Mouse (Mus musculus) forebrain, embryonic 16.5 days (tissue): Measurements from ENCODE around the gene Clic1. TPM values are rescaled to one million over a fixed set of nuclear protein-coding genes. Genes with fewer than 3 reads are reported as not detected.

Source experiments
- ATAC-seq: fragments of 200-750 bp; cut with Nextera tagmentation; 2 replicates; pipeline ENCODE4 v1.8.0; 2017; ENCODE audit warnings: mild to moderate bottlenecking, moderate library complexity
- H3K27ac ChIP-seq: fragments of 300-500 bp; sonication (generic); 2 replicates; pipeline ENCODE4 v1.5.1; 2014; ENCODE audit warnings: low read length, control low read depth
- H3K27me3 ChIP-seq: fragments of 300-500 bp; sonication (generic); replicated peaks from 2 replicates; pipeline ENCODE4 v1.6.1; 2014; ENCODE audit warnings: low read length; ENCODE audit not compliant: control insufficient read depth, insufficient read depth
- H3K36me3 ChIP-seq: fragments of 300-500 bp; sonication (generic); 2 replicates; pipeline ENCODE4 v1.6.1; 2014; ENCODE audit not compliant: control insufficient read depth, insufficient read depth
- H3K4me1 ChIP-seq: fragments of 300-500 bp; sonication (generic); replicated peaks from 2 replicates; pipeline ENCODE4 v1.6.1; 2014; ENCODE audit warnings: low read length; ENCODE audit not compliant: control insufficient read depth, insufficient read depth
- H3K4me2 ChIP-seq: fragments of 300-500 bp; sonication (generic); 2 replicates; pipeline ENCODE4 v1.6.1; 2014; ENCODE audit warnings: mild to moderate bottlenecking, low read length, control low read depth
- H3K4me3 ChIP-seq: fragments of 300-500 bp; sonication (generic); replicated peaks from 2 replicates; pipeline ENCODE4 v1.5.1; 2014; ENCODE audit warnings: mild to moderate bottlenecking, low read length, control low read depth
- H3K9ac ChIP-seq: fragments of 300-500 bp; sonication (generic); replicated peaks from 2 replicates; pipeline ENCODE4 v1.6.1; 2014; ENCODE audit warnings: low read depth, low read length, control low read depth
- H3K9me3 ChIP-seq: fragments of 300-500 bp; sonication (generic); 2 replicates; pipeline ENCODE4 v1.6.1; 2016; ENCODE audit warnings: low read length; ENCODE audit not compliant: control insufficient read depth
- WGBS: fragments of 180-500 bp; shearing (Covaris S2); extraction: QIAGEN DNeasy Blood & Tissue Kit; methylation state at CpG from one replicate; pipeline ENCODE4 v1.1.7; 2014; 5-methylcytosine and 5-hydroxymethylcytosine counted together
- polyA plus RNA-seq: library from polyadenylated mRNA; unstranded; fragments of >200 nt; fragmentation: Nextera tagmentation; extraction: Ambion mirVana; gene quantifications from 2 replicates; pipeline ENCODE4 v1.2.1, GENCODE M21; 2015

The Clic1 gene
- polyA plus RNA-seq, 1 experiment from 2014 or later = 79.3 TPM

DNA sequence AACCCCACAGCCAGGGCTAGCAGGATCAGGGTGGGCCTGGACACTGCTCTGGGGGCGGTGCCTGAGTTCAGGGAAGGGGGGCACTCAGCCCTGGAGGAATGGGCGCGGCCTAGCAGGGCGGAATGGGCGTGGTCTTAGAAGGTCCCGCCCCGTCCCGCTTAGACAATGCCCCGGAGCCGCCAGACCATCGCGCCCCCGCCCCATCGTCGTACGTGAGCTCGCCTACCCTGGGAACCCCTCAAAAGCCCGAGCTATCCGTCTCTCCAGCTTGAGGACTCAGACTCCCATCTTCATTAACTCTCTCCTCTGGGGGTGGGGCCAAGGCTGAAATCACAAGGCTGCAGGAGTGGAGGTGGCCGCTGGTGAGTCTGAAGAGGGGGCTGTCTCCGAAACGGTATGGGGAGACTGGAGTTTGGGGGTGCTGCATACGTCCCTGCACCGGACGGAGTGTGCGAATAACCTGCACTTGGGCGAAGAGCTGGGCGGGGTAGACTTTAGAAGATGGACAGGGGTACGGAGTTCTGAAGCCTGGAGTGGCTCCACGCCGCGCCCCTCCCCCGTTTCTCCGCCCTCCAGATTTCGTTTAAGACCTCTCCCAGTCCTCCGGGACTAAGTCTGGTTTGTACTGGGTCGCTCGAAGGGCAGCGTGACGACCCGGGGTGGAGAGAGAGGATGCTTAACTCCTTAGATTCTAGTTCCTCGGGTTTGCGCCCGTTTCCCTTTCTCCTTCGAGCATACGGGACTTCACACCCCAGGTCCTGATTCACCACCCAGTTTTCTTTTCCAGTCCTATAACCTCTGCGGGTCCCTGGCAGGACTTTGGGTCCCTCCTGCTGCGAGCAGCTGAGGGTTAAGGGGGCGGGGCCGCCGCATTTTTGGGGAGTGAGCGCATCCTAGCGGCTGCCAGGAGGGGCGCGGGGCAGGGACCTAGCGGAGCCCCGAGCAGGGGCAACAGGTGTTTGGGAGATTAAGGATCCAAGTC lies 9.4 kb downstream of the Clic1 start, which contains the start of gene Ddah2:
Ddah2 (plus strand) TSS at position 125 of the 982 bp plus-strand sequence.
- H3K9ac ChIP-seq = peak within 1 kb of the TSS; percentile 66
- peaks cover 22% of the 10 kb centered on the region for H3K4me1 ChIP-seq
- under 1% methylated on average over 57 of the region's 57 CpGs for WGBS
- H3K36me3 ChIP-seq = peaks cover 4% of the 10 kb centered on the region; the same call in 1 of the 2 replicates
- no peaks in the 10 kb centered on the region for H3K9me3 ChIP-seq
- H3K4me3 ChIP-seq = peak within 1 kb of the TSS; percentile 77
- ATAC-seq = peak; percentile 89
- H3K27me3 ChIP-seq = peaks cover 5% of the 10 kb centered on the region; the same call in 1 of the 2 replicates
- H3K4me2 ChIP-seq = peak within 1 kb of the TSS; percentile 94
- peak within 1 kb of the TSS; percentile 70 for H3K27ac ChIP-seq

DNA sequence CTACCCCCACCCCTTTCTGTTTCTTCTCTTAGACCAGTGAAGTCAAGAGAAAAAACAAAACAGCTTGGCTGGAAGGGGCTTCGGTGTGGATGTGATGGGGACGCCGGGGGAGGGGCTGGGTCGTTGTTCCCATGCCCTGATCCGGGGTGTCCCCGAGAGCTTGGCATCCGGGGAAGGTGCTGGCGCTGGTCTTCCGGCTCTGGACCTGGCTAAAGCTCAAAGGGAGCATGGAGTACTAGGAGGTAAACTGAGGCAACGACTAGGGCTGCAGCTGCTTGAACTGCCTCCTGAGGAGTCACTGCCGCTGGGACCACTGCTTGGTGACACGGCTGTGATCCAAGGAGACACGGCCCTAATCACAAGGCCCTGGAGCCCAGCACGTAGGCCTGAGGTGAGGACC lies 10.3 kb downstream of the Clic1 start:
- ATAC-seq = no peak

DNA sequence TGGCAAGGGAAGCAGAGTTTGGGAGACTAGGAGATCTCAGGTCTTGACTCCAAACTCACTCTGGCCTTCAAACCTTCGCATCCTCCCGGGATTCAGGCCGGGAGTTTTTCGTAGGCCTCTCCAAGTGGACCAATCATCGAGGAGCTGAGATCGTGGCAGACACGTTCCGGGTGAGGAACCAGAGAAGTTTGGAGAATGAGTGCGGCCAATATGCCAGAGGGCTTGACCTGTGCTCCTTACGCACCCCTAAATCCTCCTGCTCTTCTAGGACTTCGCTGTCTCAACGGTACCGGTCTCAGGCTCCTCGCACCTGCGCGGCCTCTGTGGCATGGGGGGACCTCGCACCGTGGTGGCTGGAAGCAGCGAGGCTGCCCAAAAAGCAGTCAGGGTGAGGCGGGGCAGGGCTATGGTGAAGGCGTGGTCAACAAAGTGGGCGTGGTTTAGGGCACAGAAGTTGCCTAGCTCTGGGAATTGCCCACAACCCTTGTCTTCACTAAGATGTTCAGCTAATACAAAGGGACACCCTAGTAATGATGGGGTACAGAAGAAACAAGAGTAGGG lies 11.1 kb downstream of the Clic1 start:
- Histone ChIP-seq H3K4me2 (peak overlapping the region; percentile 94), H3K9ac (no peak overlapping the region), H3K4me1 (peaks cover 34% of the 10 kb centered on the region), H3K4me3 (peak overlapping the region; percentile 77), H3K9me3 (no peaks in the 10 kb centered on the region), H3K27me3 (peaks cover 15% of the 10 kb centered on the region), H3K36me3 (peaks cover 3% of the 10 kb centered on the region; the same call in 1 of the 2 replicates), H3K27ac (no peak overlapping the region)
- no peak for ATAC-seq
- 56% methylated on average over 22 of the region's 22 CpGs for WGBS

More for the DNA sequence above, 10.3 kb downstream of the Clic1 start:
- Histone ChIP-seq H3K27me3 (peaks cover 11% of the 10 kb centered on the region), H3K9me3 (no peaks in the 10 kb centered on the region), H3K27ac (no peak overlapping the region; the same call in 1 of the 2 replicates), H3K4me3 (peak overlapping the region; percentile 77), H3K9ac (peak overlapping the region; percentile 66), H3K4me2 (peak overlapping the region; percentile 94), H3K4me1 (peaks cover 27% of the 10 kb centered on the region), H3K36me3 (peaks cover 3% of the 10 kb centered on the region; the same call in 1 of the 2 replicates)
- 20% methylated on average over 14 of the region's 14 CpGs for WGBS

DNA sequence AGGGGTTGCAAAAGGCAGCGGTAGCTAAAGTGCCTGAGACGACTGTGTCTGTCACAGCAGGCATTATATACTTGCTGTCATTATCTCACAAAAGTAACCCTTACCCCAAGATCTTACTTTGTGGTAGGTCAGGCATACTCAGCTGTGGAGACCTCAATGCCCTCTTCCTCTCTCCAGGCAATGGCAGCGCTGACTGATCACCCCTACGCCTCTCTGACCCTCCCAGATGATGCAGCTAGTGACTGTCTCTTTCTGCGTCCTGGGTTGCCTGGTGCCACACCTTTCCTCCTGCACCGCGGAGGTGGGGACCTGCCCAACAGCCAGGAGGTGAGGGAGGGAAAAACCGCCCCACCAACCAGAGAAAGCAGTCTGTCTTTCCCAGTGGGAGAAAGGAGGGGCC lies 11.5 kb downstream of the Clic1 start:
- no peak overlapping the region for H3K27ac ChIP-seq
- 83% methylated on average over 8 of the region's 8 CpGs for WGBS
- ATAC-seq = no peak
- H3K27me3 ChIP-seq = peaks cover 19% of the 10 kb centered on the region
- no peak overlapping the region for H3K9ac ChIP-seq
- no peak overlapping the region for H3K4me3 ChIP-seq
- H3K9me3 ChIP-seq = no peaks in the 10 kb centered on the region
- peaks cover 34% of the 10 kb centered on the region for H3K4me1 ChIP-seq
- H3K36me3 ChIP-seq = peaks cover 3% of the 10 kb centered on the region; the same call in 1 of the 2 replicates
- no peak overlapping the region; the same call in 1 of the 2 replicates for H3K4me2 ChIP-seq

DNA sequence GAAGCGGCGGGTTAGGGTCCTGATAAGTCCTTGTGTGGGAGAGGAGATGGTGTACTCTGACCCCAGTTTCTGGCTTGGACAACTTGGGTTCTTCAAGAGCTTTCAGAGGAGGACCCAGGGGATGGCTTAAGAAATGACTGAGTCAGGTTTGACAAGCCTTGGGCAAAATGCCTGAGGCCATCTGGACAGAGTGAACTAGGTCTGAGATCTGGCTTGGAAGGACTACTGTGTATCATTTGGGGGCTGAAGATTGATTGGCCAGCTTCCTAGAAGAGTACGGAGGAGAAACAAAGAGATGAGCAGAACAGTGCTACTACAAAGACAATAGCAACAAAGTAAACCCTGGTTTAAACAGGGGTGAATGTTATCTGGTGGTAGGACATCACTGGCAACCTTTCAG lies 13.7 kb downstream of the Clic1 start:
- no peak for ATAC-seq
- Histone ChIP-seq H3K36me3 (peaks cover 3% of the 10 kb centered on the region; the same call in 1 of the 2 replicates), H3K9me3 (no peaks in the 10 kb centered on the region), H3K27me3 (peaks cover 19% of the 10 kb centered on the region), H3K4me3 (no peak overlapping the region), H3K4me1 (peaks cover 32% of the 10 kb centered on the region), H3K9ac (no peak overlapping the region), H3K27ac (no peak overlapping the region), H3K4me2 (no peak overlapping the region)
- 81% methylated on average over 3 of the region's 3 CpGs for WGBS

DNA sequence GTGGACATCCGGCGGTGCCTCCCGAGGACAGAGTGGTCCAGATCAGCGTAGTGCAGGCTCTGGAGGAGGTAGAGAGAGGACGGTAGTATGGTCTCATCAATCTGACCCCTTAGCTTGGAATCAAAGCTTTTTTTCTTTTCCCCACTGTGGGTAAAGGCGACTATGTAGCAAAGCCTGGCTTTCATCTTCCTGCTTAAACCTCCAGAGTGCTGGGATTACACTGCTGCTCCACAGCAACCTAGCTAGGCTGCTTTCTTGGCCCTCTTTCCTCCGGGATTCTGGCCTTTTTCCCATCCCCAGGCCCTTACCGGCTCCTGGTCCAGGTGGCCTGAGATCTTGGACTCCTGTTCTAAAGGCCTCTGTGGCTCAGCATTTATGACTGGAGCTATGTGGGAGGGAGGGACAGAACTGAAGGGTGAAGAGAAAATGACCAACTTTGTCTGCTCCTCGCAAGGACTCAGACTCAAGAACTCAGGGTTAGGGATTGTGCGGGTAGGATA lies 14.7 kb downstream of the Clic1 start:
- Histone ChIP-seq H3K4me1 (peaks cover 31% of the 10 kb centered on the region), H3K4me3 (no peak overlapping the region), H3K9me3 (no peaks in the 10 kb centered on the region), H3K36me3 (peaks cover 3% of the 10 kb centered on the region; the same call in 1 of the 2 replicates), H3K4me2 (no peak overlapping the region), H3K9ac (no peak overlapping the region), H3K27me3 (peaks cover 19% of the 10 kb centered on the region), H3K27ac (no peak overlapping the region)
- 37% methylated on average over 10 of the region's 10 CpGs for WGBS
- ATAC-seq = no peak

DNA sequence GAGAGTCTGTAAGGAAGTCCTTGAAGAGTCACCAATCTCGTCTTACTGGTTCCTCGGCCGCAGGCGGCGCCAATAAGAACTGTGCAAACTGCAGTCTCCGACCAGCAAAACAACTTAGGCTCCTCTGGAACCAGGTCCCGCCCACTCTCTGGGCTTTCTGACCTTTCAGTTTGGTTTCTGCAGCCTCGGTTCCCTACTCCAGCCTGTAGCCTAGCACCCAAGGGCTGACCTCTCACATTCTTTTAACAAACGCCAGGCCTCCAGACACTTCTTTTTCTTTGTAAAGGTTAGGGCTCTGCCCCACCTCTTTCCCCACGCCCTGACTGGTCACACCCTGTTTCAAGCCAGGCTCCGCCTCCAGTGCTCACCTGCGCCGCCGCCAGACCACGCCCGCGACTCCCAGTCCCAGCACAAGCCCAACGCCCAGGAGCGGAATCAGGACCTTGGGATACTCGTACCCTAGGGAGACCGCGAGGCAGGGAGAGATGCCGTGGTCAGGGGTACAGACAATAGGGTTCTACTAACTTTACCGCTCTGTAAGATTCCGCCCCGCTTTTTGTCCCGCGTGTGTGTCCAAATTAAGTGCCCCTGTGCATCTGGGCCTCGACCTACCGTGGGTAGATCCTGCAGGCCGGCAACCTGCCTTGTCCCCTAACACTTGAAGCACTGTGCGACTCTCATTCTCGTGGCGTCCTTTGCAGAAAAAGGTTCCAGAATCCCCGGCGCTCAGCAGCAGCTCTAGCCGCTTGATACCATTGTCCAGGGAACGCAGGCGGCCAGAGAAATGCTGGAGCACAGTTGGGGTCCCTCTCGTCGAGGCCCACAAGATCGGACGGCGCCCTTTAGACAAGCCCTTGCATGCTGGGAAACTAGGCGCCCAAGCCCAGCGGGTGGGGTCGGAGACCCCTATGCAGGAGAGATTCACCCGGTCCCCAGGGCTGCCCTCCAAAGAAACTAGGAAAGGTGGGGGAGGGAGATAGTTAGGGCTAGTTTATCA lies 15.5 kb downstream of the Clic1 start, which contains the start of gene Ly6g6c:
Ly6g6c (plus strand) TSS at position 438 of the 997 bp plus-strand sequence.
- Histone ChIP-seq H3K27me3 (peaks cover 19% of the 10 kb centered on the region), H3K27ac (no peak within 1 kb of the TSS), H3K36me3 (peaks cover 3% of the 10 kb centered on the region; the same call in 1 of the 2 replicates), H3K4me3 (peak within 1 kb of the TSS; percentile 20), H3K4me2 (peak within 1 kb of the TSS; percentile 37), H3K9me3 (no peaks in the 10 kb centered on the region), H3K4me1 (peaks cover 26% of the 10 kb centered on the region), H3K9ac (0 out of 2 replicates have a peak within 1 kb of the TSS, but pooled peaks have one; percentile 14)
- no peak for ATAC-seq
- WGBS = 2% methylated on average over 48 of the region's 48 CpGs

DNA sequence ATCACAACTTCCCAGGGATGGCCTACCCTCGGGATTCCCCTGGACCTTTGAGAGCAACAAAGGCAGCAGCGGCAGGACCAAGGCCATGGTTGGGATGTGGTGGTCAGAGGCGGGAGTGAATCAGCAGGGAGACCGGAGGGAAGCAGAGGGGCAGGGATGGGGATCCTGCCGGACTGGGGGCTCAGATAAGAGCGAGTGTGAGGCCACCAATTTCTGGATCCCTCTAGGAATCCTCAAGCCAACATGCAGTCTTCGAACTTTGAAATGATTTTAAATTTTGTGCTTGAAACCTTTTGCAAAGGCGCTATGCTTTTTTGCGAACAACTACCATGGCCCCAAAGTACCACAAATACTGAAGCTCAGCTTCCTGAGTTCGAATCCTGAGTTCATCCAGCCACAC lies 16.3 kb downstream of the Clic1 start, which contains the start of gene Mpig6b:
Mpig6b (minus strand) TSS at position 101 of the 400 bp plus-strand sequence.
- no peak for ATAC-seq
- 0 out of 2 replicates have a peak within 1 kb of the TSS, but pooled peaks have one; percentile 14 for H3K9ac ChIP-seq
- H3K27me3 ChIP-seq = peaks cover 19% of the 10 kb centered on the region
- peak within 1 kb of the TSS; percentile 20 for H3K4me3 ChIP-seq
- H3K9me3 ChIP-seq = no peaks in the 10 kb centered on the region
- no peak within 1 kb of the TSS for H3K27ac ChIP-seq
- peaks cover 18% of the 10 kb centered on the region for H3K4me1 ChIP-seq
- peaks cover 1% of the 10 kb centered on the region; the same call in 1 of the 2 replicates for H3K36me3 ChIP-seq
- peak within 1 kb of the TSS; percentile 37 for H3K4me2 ChIP-seq
- 50% methylated on average over 9 of the region's 10 CpGs for WGBS
